Mouse (Mus musculus) kidney, adult 2 months (tissue): ENCODE results near the gene Adcy5. TPM values are rescaled to one million over a fixed set of nuclear protein-coding genes. Genes with fewer than 3 reads are reported as not detected.

Source experiments
- DNase-seq: peaks from one replicate; pipeline ENCODE4 v3.0.0; 2021
- H3K27ac ChIP-seq: fragments of 200-500 bp; 2 replicates; pipeline ENCODE4 v1.5.1; 2012; ENCODE audit warnings: low read depth, low read length, control low read depth, inconsistent platforms; ENCODE audit not compliant: insufficient read depth
- H3K27me3 ChIP-seq: fragments of 200-500 bp; replicated peaks from 2 replicates; pipeline ENCODE4 v1.6.1; 2012; ENCODE audit warnings: mild to moderate bottlenecking, moderate library complexity, low read length, inconsistent platforms; ENCODE audit not compliant: control insufficient read depth, insufficient read depth
- H3K36me3 ChIP-seq: fragments of 200-500 bp; 2 replicates; pipeline ENCODE4 v1.6.1; 2012; ENCODE audit warnings: mild to moderate bottlenecking, moderate library complexity, low read length, inconsistent platforms; ENCODE audit not compliant: control insufficient read depth, insufficient read depth
- H3K4me1 ChIP-seq: fragments of 200-500 bp; 2 replicates; pipeline ENCODE4 v1.6.1; 2011; ENCODE audit warnings: low read length; ENCODE audit not compliant: control insufficient read depth, insufficient read depth
- H3K4me3 ChIP-seq: fragments of 200-500 bp; 2 replicates; pipeline ENCODE4 v1.5.1; 2011; ENCODE audit warnings: mild to moderate bottlenecking, low read depth, low read length, control low read depth; ENCODE audit not compliant: insufficient read depth
- CTCF ChIP-seq: fragments of 200-500 bp; conservative IDR thresholded peaks from 2 replicates; pipeline ENCODE4 v1.5.1; 2011; ENCODE audit warnings: low read depth, mild to moderate bottlenecking, control low read depth, low read length, moderate library complexity, mixed read lengths; ENCODE audit not compliant: insufficient read depth, insufficient read length
- POLR2A ChIP-seq: fragments of 200-500 bp; IDR thresholded peaks from one replicate; pipeline ENCODE4 v1.6.1; 2011; ENCODE audit warnings: low read depth, low read length, control low read depth
- WGBS: fragments of 180-500 bp; shearing (Covaris S2); methylation state at CpG from one replicate; pipeline ENCODE4 v1.1.7; 2018; 5-methylcytosine and 5-hydroxymethylcytosine counted together
- polyA plus RNA-seq: library from polyadenylated mRNA; depleted of rRNA; stranded (reverse); fragments of >200 nt; gene quantifications from 2 replicates; pipeline ENCODE4 v1.2.3, GENCODE M21; 2012

Gene Adcy5
- polyA plus RNA-seq, 1 experiment, result 5.7 TPM

DNA sequence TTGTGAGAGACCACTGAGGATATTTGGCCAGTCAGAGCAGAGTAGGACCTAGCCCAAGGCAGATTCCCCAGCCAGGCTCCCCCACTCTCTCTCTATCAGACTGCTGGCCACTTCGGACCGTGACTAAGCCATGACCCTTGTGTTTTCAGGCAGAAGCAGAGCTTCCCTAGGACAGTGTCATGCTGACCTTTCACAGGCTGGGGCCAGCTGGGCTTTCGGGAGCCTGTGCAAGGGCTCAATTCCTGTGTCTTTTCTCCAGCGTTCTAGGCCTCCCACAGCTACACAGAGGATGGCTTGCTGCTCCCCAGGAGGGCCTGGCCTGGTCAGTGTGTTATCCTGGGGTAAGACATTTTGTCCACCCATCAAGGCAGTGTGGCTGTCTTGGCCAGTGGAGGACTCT, 66.9 kb downstream of the Adcy5 start:
- Histone ChIP-seq H3K27me3 (no peaks in the 10 kb centered on the region), H3K27ac (no peak overlapping the region), H3K4me1 (no peaks in the 10 kb centered on the region), H3K36me3 (no peaks in the 10 kb centered on the region), H3K4me3 (no peak overlapping the region)
- WGBS, result 64% methylated on average over 4 of the region's 4 CpGs
- no peak for DNase-seq
- no peak for TF ChIP-seq POLR2A
- no peak for TF ChIP-seq CTCF

DNA sequence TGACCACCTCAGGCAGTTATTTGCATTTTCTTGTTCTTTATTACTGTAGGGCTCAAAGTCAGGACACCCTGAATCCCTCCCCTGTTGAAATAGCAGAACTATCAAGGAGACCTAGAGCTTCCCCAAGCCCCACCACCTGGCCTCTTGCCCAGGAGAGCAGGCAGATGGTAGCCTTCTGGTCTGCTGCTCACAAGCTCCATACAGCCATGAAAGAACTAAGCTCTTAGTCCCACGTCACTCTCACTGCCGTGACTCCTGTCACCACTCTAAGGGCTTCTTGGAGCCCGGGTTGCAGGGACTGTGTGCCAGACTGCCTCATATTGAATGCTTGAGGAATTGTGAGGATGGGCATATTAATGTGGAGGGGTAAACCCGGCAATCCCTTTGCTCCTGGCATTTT, 69.3 kb downstream of the Adcy5 start:
- Histone ChIP-seq H3K4me1 (no peaks in the 10 kb centered on the region), H3K27me3 (no peaks in the 10 kb centered on the region), H3K36me3 (no peaks in the 10 kb centered on the region), H3K4me3 (no peak overlapping the region), H3K27ac (no peak overlapping the region)
- 74% methylated on average over 4 of the region's 4 CpGs for WGBS
- TF ChIP-seq POLR2A, result no peak
- DNase-seq, result no peak

DNA sequence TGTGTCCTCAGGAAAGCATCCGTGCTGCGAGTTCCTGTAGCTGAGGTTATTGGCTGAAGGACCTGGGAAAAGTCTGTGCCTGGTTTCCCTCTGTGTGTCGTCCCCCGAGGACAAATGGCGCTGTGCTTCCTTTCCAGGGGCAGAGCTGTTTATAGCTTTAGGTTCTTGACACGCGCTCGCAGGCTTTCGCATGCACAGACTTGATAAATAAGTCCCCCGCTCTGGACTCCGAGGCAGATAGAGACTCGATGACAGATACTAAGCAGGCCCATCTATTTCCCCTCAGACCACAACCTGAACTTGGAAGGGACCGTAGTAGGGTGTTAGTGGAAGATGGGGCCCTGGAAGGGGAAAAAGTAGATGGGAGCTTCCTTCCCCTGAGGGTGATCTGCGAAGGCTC, 70.0 kb downstream of the Adcy5 start:
- Histone ChIP-seq H3K4me1 (no peaks in the 10 kb centered on the region), H3K27ac (no peak overlapping the region), H3K36me3 (no peaks in the 10 kb centered on the region), H3K27me3 (no peaks in the 10 kb centered on the region), H3K4me3 (no peak overlapping the region)
- no peak for DNase-seq
- TF ChIP-seq CTCF, result no peak
- no peak for TF ChIP-seq POLR2A
- WGBS, result 45% methylated on average over 14 of the region's 14 CpGs

DNA sequence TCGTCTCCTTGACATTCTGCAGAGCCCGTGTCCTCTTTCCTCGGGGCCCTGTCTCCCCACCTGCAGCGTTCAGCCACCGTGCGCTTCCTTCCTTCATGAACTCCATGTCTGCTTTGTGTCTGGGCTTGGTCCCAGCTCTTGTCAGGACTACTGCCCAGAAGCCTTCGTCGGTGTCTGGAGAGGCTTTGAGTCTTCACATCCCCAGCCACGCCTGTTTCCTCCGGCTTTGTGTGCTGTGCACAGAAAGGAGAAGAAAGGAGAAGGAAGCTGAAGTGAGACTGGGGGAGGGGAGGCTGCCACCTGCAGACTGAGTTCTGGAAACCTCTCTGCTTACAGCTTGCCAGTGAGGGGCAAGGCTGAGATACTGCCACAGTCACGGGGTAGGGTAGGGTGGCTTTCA, 74.9 kb downstream of the Adcy5 start:
- H3K4me1 ChIP-seq, result no peaks in the 10 kb centered on the region
- TF ChIP-seq POLR2A, result no peak
- no peak for TF ChIP-seq CTCF
- 62% methylated on average over 11 of the region's 11 CpGs for WGBS
- no peak overlapping the region for H3K4me3 ChIP-seq
- H3K27ac ChIP-seq, result no peak overlapping the region
- DNase-seq, result no peak
- H3K27me3 ChIP-seq, result no peaks in the 10 kb centered on the region
- no peaks in the 10 kb centered on the region for H3K36me3 ChIP-seq

- Histone ChIP-seq H3K36me3 (no peaks in the 10 kb centered on the region), H3K4me1 (no peaks in the 10 kb centered on the region), H3K27me3 (no peaks in the 10 kb centered on the region), H3K27ac (no peak overlapping the region), H3K4me3 (no peak overlapping the region)
- 51% methylated on average over 14 of the region's 14 CpGs for WGBS
- no peak for DNase-seq
- no peak for TF ChIP-seq POLR2A
- TF ChIP-seq CTCF, result no peak
Measured at GRCm38 (mm10) chr16:35232153-35232750, 77.6 kb downstream of the Adcy5 start.

GRCm38 (mm10) chr16:35233329-35233728, 78.7 kb downstream of the Adcy5 start:
- DNase-seq, result no peak
- no peaks in the 10 kb centered on the region for H3K27me3 ChIP-seq
- 87% methylated on average over 4 of the region's 4 CpGs for WGBS
- TF ChIP-seq POLR2A (no peak), CTCF (no peak)
- H3K4me1 ChIP-seq, result no peaks in the 10 kb centered on the region
- no peak overlapping the region for H3K27ac ChIP-seq
- H3K36me3 ChIP-seq, result no peaks in the 10 kb centered on the region
- no peak overlapping the region for H3K4me3 ChIP-seq

DNA sequence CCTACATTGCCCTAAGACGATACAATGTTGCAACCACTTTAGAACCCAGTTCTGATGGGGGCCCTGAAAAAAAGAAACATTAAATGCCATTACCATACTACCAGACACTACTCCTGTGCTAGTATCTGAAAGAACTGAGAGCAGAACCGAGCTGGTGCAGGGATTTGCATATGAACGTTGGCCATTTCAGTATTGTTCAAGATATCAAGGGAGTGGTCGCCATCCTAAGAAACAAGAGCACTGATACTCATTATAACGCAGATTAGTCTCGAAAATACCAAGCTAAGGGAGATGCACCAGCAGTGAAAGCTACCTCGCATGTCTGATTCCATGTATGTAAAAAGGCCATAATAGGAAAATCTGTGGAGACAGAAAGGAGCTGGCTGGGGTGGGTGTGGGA, 82.4 kb downstream of the Adcy5 start:
- H3K27me3 ChIP-seq, result no peaks in the 10 kb centered on the region
- WGBS, result 91% methylated on average over 7 of the region's 7 CpGs
- TF ChIP-seq CTCF (no peak), POLR2A (no peak)
- no peak overlapping the region for H3K27ac ChIP-seq
- no peaks in the 10 kb centered on the region for H3K36me3 ChIP-seq
- H3K4me3 ChIP-seq, result no peak overlapping the region
- no peaks in the 10 kb centered on the region for H3K4me1 ChIP-seq
- DNase-seq, result no peak
